11 mouse cellular contexts compared by ENCODE assay signal in genomic region chr17:56468380-56468779, GRCm38 (mm10). TPM values are rescaled to one million over a fixed set of nuclear protein-coding genes. Genes with fewer than 3 reads are reported as not detected.
DNase-seq lines count a peak whose midpoint lies in the region; ATAC-seq lines count a peak whose summit lies in the region.
"Had no signal": no experiment of that assay in that cellular context is flagged by ENCODE, and none has a peak within 500 bp of the region (broad histone marks: within the 10 kb centered on the region; RNA-seq: fewer than 3 reads in every experiment).

No protein-coding gene starts in this region.

- H3K9ac ChIP-seq in heart, embryonic 12.5 days = 0 out of 2 replicates have a peak overlapping the region, but pooled peaks have one; percentile 47
- H3K9ac ChIP-seq in forebrain, embryonic 11.5 days (ENCODE audit: low read length) = no peak overlapping the region
- no peak overlapping the region for H3K9ac ChIP-seq in limb, embryonic 15.5 days

- peaks cover 59% of the 10 kb centered on the region for H3K4me1 ChIP-seq in heart, embryonic 12.5 days (replicated peaks)
- peaks cover 53% of the 10 kb centered on the region for H3K4me1 ChIP-seq in forebrain, embryonic 11.5 days (replicated peaks; ENCODE audit: control insufficient read depth, insufficient read depth, low read length)
- peaks cover 94% of the 10 kb centered on the region for H3K4me1 ChIP-seq in limb, embryonic 15.5 days

- no peak overlapping the region for H3K4me3 ChIP-seq in heart, embryonic 12.5 days
- H3K4me3 ChIP-seq in forebrain, embryonic 11.5 days (ENCODE audit: low read depth, low read length) = no peak overlapping the region
- H3K4me3 ChIP-seq in limb, embryonic 15.5 days = no peak overlapping the region

- H3K4me2 ChIP-seq in heart, embryonic 12.5 days = peak overlapping the region; percentile 79; the same call in 1 of the 2 replicates
- no peak overlapping the region for H3K4me2 ChIP-seq in forebrain, embryonic 11.5 days (ENCODE audit: low read depth, low read length, severe bottlenecking)
- no peak overlapping the region for H3K4me2 ChIP-seq in limb, embryonic 15.5 days

- peaks cover 4% of the 10 kb centered on the region; the same call in 1 of the 2 replicates for H3K36me3 ChIP-seq in heart, embryonic 12.5 days
- peaks cover 2% of the 10 kb centered on the region; the same call in 1 of the 2 replicates for H3K36me3 ChIP-seq in forebrain, embryonic 11.5 days (ENCODE audit: control insufficient read depth, insufficient read depth, low read length)
- no peaks in the 10 kb centered on the region for H3K36me3 ChIP-seq in limb, embryonic 15.5 days

- H3K9me3 ChIP-seq in heart, embryonic 12.5 days (replicated peaks) = 0 out of 2 replicates have a peak, but pooled peaks cover 3% of the 10 kb centered on the region
- H3K9me3 ChIP-seq in forebrain, embryonic 11.5 days (ENCODE audit: control insufficient read depth, low read length) = no peaks in the 10 kb centered on the region
- no peaks in the 10 kb centered on the region for H3K9me3 ChIP-seq in limb, embryonic 15.5 days

- no peak for DNase-seq in heart, postnatal 10 days
- peak; percentile 33 to 34 for DNase-seq in B cell, adult 2 months
- DNase-seq in forebrain, embryonic 11.5 days (ENCODE audit: low spot score) = no peak
- DNase-seq in right cerebral cortex, postnatal 14 days = no peak
- DNase-seq in gastrocnemius, postnatal 10 days = no peak
- no peak for DNase-seq in gastrocnemius, postnatal 14 days

- intact Hi-C loops in heart, postnatal 10 days (cut with DNase I) = no loop called here
- intact Hi-C loops in gastrocnemius, postnatal 14 days (cut with DNase I; ENCODE audit: low total_unique reads) = no loop called here

- peaks cover 15% of the 10 kb centered on the region for H3K27me3 ChIP-seq in heart, embryonic 12.5 days (replicated peaks)
- peaks cover 5% of the 10 kb centered on the region for H3K27me3 ChIP-seq in forebrain, embryonic 11.5 days (ENCODE audit: control insufficient read depth, insufficient read depth, low read length)
- peaks cover 28% of the 10 kb centered on the region for H3K27me3 ChIP-seq in limb, embryonic 15.5 days

- no peak for ATAC-seq in heart, embryonic 12.5 days (ENCODE audit: insufficient number of reproducible peaks, low FRiP score)
- no peak for ATAC-seq in forebrain, embryonic 11.5 days (replicated peaks; ENCODE audit: low FRiP score)
- ATAC-seq in limb, embryonic 15.5 days (ENCODE audit: insufficient number of reproducible peaks, low FRiP score, low TSS enrichment, low read depth) = no peak

- WGBS in heart, embryonic 12.5 days = 87% methylated on average over 9 of the region's 9 CpGs
- 90% methylated on average over 9 of the region's 9 CpGs for WGBS in forebrain, embryonic 11.5 days
- 92% methylated on average over 9 of the region's 9 CpGs for WGBS in limb, embryonic 15.5 days

- peak overlapping the region; percentile 65 for H3K27ac ChIP-seq in heart, embryonic 12.5 days (ENCODE audit: poor library complexity, severe bottlenecking)
- H3K27ac ChIP-seq in forebrain, embryonic 11.5 days (ENCODE audit: low read depth, low read length) = peak overlapping the region; percentile 87
- H3K27ac ChIP-seq in limb, embryonic 15.5 days = peak overlapping the region; percentile 85

RNA-seq across cellular contexts. Expression of gene Ptprs, which starts 7.9 kb away (rescaled TPM):
- polyA plus RNA-seq in heart, embryonic 12.5 days (2016; fragmentation: Nextera tagmentation; extraction: Ambion mirVana) = 86.8 and 90.2 TPM in 2 replicates
- total RNA-seq in heart, postnatal 10 days (2021) = 10 to 100 TPM; 87.3 to 92.3 TPM
- 210 and 218 TPM in 2 replicates for polyA plus RNA-seq in forebrain, embryonic 11.5 days (2014; fragmentation: Nextera tagmentation; extraction: Ambion mirVana)
- 85.4 and 96.3 TPM in 2 replicates for polyA plus RNA-seq in limb, embryonic 15.5 days (2015; fragmentation: Nextera tagmentation; extraction: Ambion mirVana)
- total RNA-seq in gastrocnemius, postnatal 10 days (2021) = 10 to 100 TPM; 64.1 to 94.7 TPM
- 10 to 100 TPM; 38.2 to 44.4 TPM for total RNA-seq in gastrocnemius, postnatal 14 days (2021)

RNA-seq across cellular contexts. Expression of gene Znrf4, which starts 43.9 kb away (rescaled TPM):
- polyA plus RNA-seq in heart, embryonic 12.5 days (2016; fragmentation: Nextera tagmentation; extraction: Ambion mirVana) = not detected in 2 replicates
- total RNA-seq in heart, postnatal 10 days (2021) = not detected
- polyA plus RNA-seq in forebrain, embryonic 11.5 days (2014; fragmentation: Nextera tagmentation; extraction: Ambion mirVana) = not detected in 2 replicates
- polyA plus RNA-seq in limb, embryonic 15.5 days (2015; fragmentation: Nextera tagmentation; extraction: Ambion mirVana) = not detected in 2 replicates
- total RNA-seq in gastrocnemius, postnatal 10 days (2021) = not detected
- total RNA-seq in gastrocnemius, postnatal 14 days (2021) = not detected
- total RNA-seq: hematopoietic stem cell, adult 5-6 weeks; monocyte, adult 5-6 weeks had no signal
- polyA plus RNA-seq: limb, embryonic 11.5 days had no signal

Comparison
In these comparisons a context has a peak if more than half of its experiments do, and no peak if none do; other contexts are left out.
1. DNase-seq: peak in B cell, adult 2 months (2 of 2); none in heart, postnatal 10 days (0 of 2), forebrain, embryonic 11.5 days (single experiment), right cerebral cortex, postnatal 14 days (single experiment), gastrocnemius, postnatal 10 days (single experiment) and gastrocnemius, postnatal 14 days (single experiment).
2. Peak in every context shown above with its lines, with median percentiles within 50 percentile points of each other: H3K27ac ChIP-seq.